Mouse (Mus musculus) intestine, embryonic 15.5 days (tissue): ENCODE results near the gene Arhgap11a. TPM values are rescaled to one million over a fixed set of nuclear protein-coding genes. Genes with fewer than 3 reads are reported as not detected.

ENCODE experiments used
- ATAC-seq: fragments of 200-750 bp; cut with Nextera tagmentation; 2 replicates; pipeline ENCODE4 v1.8.0; 2017; ENCODE audit warnings: moderate TSS enrichment, moderate library complexity
- H3K27ac ChIP-seq: fragments of 300-500 bp; sonication (generic); 2 replicates; pipeline ENCODE4 v1.5.1; 2015; ENCODE audit warnings: mild to moderate bottlenecking, inconsistent platforms
- H3K27me3 ChIP-seq: fragments of 300-500 bp; sonication (generic); replicated peaks from 2 replicates; pipeline ENCODE4 v1.6.1; 2015; ENCODE audit warnings: inconsistent platforms
- H3K36me3 ChIP-seq: fragments of 300-500 bp; sonication (generic); 2 replicates; pipeline ENCODE4 v1.6.1; 2015; ENCODE audit warnings: inconsistent platforms
- H3K4me1 ChIP-seq: fragments of 300-500 bp; sonication (generic); replicated peaks from 2 replicates; pipeline ENCODE4 v1.6.1; 2015; ENCODE audit warnings: inconsistent platforms
- H3K4me2 ChIP-seq: fragments of 300-500 bp; sonication (generic); replicated peaks from 2 replicates; pipeline ENCODE4 v1.6.1; 2015; ENCODE audit warnings: mild to moderate bottlenecking, inconsistent platforms
- H3K4me3 ChIP-seq: fragments of 300-500 bp; sonication (generic); replicated peaks from 2 replicates; pipeline ENCODE4 v1.5.1; 2015; ENCODE audit warnings: inconsistent platforms
- H3K9ac ChIP-seq: fragments of 300-500 bp; sonication (generic); 2 replicates; pipeline ENCODE4 v1.6.1; 2015; ENCODE audit warnings: inconsistent platforms
- H3K9me3 ChIP-seq: fragments of 300-500 bp; sonication (generic); 2 replicates; pipeline ENCODE4 v1.6.1; 2016; ENCODE audit warnings: inconsistent platforms
- WGBS: fragments of 180-500 bp; shearing (Covaris S2); methylation state at CpG from one replicate; pipeline ENCODE4 v1.1.7; 2015; 5-methylcytosine and 5-hydroxymethylcytosine counted together
- polyA plus RNA-seq: library from polyadenylated mRNA; unstranded; fragments of >200 nt; fragmentation: Nextera tagmentation; extraction: Ambion mirVana; gene quantifications from 2 replicates; pipeline ENCODE4 v1.2.1, GENCODE M21; 2015

Gene Arhgap11a
- 21.7 and 24.2 TPM in 2 replicates for polyA plus RNA-seq

DNA sequence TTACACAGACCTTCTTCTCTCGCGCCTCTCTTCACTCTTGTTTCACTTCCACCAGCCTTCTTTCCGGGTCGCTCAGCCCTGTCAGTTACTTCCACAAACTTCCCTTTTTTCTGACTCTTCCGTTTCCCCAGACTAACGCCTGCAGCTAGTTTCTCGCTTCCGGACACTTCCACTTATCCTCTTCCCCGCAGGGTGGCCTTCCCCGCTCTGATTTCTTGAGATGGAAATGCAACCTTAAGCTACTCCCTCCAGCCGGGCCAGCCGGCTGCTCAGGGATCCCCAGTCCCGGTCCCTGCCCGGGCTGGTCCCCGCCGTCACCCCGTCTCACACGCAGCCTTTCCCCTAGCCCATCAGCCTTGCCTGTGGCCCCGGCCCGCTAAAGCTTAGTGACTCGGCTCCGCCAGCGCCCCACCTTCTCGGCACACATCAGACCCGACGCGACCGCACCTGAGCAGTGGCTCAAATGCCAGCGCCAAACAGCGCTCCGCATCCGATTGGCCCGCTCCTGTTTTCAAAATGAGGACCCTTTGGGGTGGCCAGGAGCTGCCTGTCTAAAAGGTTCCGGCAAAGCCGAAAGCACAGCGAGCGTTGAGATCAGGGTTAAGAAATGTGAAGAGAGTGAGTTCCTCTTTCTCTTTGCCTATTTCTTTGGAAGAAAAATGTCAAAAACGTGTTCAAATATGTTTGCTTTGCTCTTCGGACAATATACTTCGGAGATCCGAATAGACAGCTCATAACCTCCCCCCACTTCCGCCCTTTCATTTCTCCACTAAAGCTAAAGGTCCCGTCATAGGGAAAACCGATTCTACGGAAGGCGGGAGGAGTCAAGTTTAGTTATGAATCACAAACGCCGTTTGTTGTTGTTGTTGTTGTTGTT, at the start of gene Arhgap11a:
TSS of gene Arhgap11a (minus strand) at position 417 of the 877 bp plus-strand sequence.
- 0 out of 2 replicates have a peak, but pooled peaks cover 3% of the 10 kb centered on the region for H3K36me3 ChIP-seq
- under 1% methylated on average over 48 of the region's 48 CpGs for WGBS
- H3K4me2 ChIP-seq = peak within 1 kb of the TSS; percentile 77

DNA sequence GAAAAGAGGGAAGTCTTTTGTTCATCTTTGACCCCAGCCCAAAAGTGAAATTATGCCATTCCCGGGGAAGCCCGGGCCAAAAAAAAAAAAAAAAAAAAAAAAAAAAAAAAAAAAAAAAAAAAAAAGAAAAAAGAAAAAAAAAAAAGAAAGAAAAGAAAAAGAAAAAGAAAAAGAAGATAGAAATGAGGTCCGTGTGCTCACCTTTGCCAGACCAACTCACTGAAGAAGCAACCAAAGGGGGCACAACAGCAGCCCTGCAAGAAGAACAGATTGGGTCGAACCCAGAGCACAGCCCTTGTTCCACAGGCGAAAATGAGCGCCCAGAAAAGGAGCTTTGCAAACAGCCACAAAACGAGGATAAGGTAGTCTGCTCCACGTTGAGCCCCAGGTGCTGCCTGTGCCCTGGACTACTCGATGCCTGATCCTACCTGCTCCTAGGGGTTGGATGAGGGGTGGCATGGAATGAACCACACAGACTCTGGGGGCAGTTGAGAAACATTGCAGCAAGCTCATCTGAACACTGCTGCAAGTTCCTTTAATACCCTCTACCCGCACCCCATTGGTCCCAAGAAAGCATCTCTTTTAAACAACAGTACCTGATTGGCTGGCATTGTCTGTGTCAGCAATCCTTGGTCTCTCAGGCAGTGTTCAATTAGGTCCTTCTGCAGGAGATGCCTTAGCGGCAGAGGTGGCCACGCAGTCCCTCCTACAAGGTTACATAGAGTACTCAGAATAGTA, 45.1 kb upstream of the Arhgap11a start:
- H3K27ac ChIP-seq = no peak overlapping the region
- H3K4me2 ChIP-seq = no peak overlapping the region
- WGBS = 83% methylated on average over 10 of the region's 12 CpGs
- no peaks in the 10 kb centered on the region for H3K36me3 ChIP-seq
- no peaks in the 10 kb centered on the region for H3K27me3 ChIP-seq
- ATAC-seq = no peak
- H3K4me1 ChIP-seq = no peaks in the 10 kb centered on the region
- no peak overlapping the region for H3K4me3 ChIP-seq
- H3K9me3 ChIP-seq = no peaks in the 10 kb centered on the region
- no peak overlapping the region for H3K9ac ChIP-seq

More for the DNA sequence above, at the start of gene Arhgap11a:
- peak; percentile 97 for ATAC-seq
- peak within 1 kb of the TSS; percentile 84 for H3K9ac ChIP-seq
- H3K9me3 ChIP-seq = no peaks in the 10 kb centered on the region
- peak within 1 kb of the TSS; percentile 91 for H3K27ac ChIP-seq
- H3K27me3 ChIP-seq = no peaks in the 10 kb centered on the region
- peak within 1 kb of the TSS; percentile 90 for H3K4me3 ChIP-seq
- 0 out of 2 replicates have a peak, but pooled peaks cover 6% of the 10 kb centered on the region for H3K4me1 ChIP-seq

DNA sequence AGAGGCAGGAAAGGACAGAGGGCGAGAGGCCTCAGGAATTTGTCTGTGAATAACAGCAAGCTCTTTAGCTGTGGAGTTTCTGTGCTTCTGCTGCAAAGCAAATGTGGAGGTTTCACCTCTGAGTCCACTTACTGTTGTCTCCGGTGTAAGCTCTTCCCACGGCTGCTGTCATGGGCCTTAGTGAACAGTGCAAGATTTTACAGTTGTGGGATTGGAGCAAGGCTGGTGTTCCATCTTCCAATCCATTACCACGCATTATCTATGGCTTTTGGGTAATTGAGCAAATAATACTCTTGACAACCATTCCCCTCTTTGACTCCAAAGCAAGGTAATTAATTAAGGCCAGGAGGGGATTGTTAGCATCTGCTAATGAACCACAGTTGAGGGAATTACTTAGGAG, 38.7 kb upstream of the Arhgap11a start:
- no peak overlapping the region for H3K4me3 ChIP-seq
- H3K9ac ChIP-seq = no peak overlapping the region
- no peaks in the 10 kb centered on the region for H3K27me3 ChIP-seq
- H3K36me3 ChIP-seq = no peaks in the 10 kb centered on the region
- H3K9me3 ChIP-seq = no peaks in the 10 kb centered on the region
- no peaks in the 10 kb centered on the region for H3K4me1 ChIP-seq
- no peak for ATAC-seq
- 75% methylated on average over 4 of the region's 4 CpGs for WGBS
- H3K27ac ChIP-seq = no peak overlapping the region
- H3K4me2 ChIP-seq = no peak overlapping the region

DNA sequence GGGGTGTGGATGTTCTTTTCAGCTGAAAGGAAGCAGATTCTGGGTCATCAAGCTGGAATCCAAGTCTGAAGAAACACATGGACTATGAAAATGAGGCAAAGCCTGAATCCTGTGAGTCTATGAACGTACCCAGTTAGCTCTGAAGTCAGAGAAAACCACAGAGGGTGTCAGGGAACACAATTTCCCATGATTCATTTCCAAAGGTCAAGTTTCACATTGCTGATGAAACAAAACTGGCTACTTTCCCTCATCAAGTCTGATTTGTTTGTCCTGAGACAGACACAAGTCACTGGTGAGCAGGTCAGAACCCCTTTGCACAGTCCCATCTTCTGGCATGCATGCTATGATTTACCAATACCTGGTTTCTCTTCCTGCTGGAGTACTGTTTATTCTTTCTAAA, 37.6 kb upstream of the Arhgap11a start:
- Histone ChIP-seq H3K4me1 (no peaks in the 10 kb centered on the region), H3K9me3 (no peaks in the 10 kb centered on the region), H3K27ac (no peak overlapping the region), H3K9ac (no peak overlapping the region), H3K27me3 (no peaks in the 10 kb centered on the region), H3K4me3 (no peak overlapping the region), H3K4me2 (no peak overlapping the region), H3K36me3 (no peaks in the 10 kb centered on the region)
- WGBS = 41% methylated on average over 1 of the region's 1 CpGs
- no peak for ATAC-seq

DNA sequence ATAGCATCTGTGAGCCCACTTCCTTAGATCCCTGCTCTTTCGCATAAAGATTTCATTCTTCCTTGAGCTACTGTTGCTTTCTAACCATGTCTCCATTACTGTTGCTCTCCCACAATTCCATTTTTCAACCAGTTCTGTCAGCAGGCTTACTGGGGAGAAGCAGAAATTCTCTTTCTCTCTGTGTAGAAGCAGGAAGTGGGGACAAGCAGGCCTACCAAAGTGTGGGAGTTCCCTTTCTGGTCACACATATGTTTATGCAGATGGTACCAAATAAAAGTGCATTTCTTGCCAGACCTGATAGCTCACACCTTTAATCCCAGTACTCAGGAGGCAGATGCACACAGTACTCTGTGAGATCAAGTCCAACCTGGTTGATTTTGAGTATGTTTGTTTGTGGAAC, 21.7 kb upstream of the Arhgap11a start:
- no peak overlapping the region for H3K4me3 ChIP-seq
- H3K36me3 ChIP-seq = no peaks in the 10 kb centered on the region
- no peak overlapping the region for H3K9ac ChIP-seq
- no peaks in the 10 kb centered on the region for H3K27me3 ChIP-seq
- no peak for ATAC-seq
- H3K4me1 ChIP-seq = no peaks in the 10 kb centered on the region
- no peak overlapping the region for H3K4me2 ChIP-seq
- no peaks in the 10 kb centered on the region for H3K9me3 ChIP-seq
- H3K27ac ChIP-seq = no peak overlapping the region
- WGBS = 72% methylated on average over 1 of the region's 1 CpGs

DNA sequence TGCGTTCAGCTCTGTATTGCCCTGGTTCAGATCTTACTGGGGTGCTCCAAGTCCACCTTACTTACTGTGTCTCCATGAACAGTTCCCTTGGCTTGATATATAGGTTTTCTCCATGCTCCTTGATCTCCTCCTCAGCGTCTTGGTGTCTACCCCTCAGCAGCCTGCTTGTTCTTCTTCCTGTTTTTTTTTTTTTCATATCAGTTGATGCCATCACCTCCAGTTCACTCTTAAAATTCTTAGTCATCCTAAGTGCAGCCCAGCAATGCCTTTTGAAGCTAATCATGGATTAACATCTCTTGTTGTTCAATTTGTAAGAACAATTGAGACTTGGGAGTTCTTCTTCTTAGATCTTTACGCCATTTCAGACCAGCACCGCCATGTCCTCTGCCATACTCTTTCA, 19.9 kb upstream of the Arhgap11a start:
- H3K27me3 ChIP-seq = no peaks in the 10 kb centered on the region
- 88% methylated on average over 4 of the region's 4 CpGs for WGBS
- no peaks in the 10 kb centered on the region for H3K36me3 ChIP-seq
- no peak overlapping the region for H3K27ac ChIP-seq
- no peak for ATAC-seq
- H3K9ac ChIP-seq = no peak overlapping the region
- no peak overlapping the region for H3K4me2 ChIP-seq
- no peaks in the 10 kb centered on the region for H3K9me3 ChIP-seq
- no peaks in the 10 kb centered on the region for H3K4me1 ChIP-seq
- H3K4me3 ChIP-seq = no peak overlapping the region

DNA sequence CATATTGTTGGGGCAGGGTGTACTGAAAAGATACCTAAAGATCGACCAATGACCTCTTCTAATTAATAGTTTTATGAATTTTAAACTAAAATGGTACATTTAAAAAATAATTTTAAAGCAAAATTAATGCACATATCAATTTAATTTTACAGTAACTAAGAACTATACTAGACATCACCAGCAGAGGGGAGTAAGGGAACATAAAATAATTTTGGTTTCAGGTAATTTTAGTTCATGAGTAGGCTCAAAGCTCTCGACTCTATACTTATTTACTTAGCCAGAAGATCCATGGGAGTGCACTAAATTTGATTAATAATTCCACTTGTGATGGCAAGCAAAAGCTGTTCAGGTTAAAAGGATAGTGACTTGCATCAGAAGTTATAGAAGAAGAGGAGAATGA, 17.7 kb upstream of the Arhgap11a start:
- Histone ChIP-seq H3K36me3 (no peaks in the 10 kb centered on the region), H3K4me2 (no peak overlapping the region), H3K4me1 (no peaks in the 10 kb centered on the region), H3K9ac (no peak overlapping the region), H3K4me3 (no peak overlapping the region), H3K27ac (no peak overlapping the region), H3K9me3 (no peaks in the 10 kb centered on the region), H3K27me3 (no peaks in the 10 kb centered on the region)
- 31% methylated on average over 2 of the region's 2 CpGs for WGBS
- ATAC-seq = no peak

DNA sequence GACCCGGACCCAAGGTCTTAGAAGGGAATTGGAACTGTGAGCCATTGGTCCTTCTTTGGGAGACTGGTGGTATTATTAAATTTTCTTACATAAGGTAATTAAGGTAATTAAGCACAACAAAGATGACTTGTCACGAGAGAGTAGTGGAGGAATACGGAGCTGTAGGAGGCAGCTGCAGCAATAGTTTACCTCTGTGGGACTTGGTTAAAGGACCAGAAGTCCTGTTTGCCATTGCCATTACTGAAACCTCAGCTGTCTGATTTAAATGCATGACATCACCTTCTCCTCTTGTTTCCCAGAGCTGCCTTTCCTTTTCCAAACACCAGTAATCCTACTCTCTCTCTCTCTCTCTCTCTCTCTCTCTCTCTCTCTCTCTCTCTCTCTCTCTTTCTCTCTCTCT, 680 bp upstream of the Arhgap11a start:
- Histone ChIP-seq H3K4me3 (peak overlapping the region; percentile 90), H3K9me3 (no peaks in the 10 kb centered on the region), H3K4me1 (0 out of 2 replicates have a peak, but pooled peaks cover 6% of the 10 kb centered on the region), H3K36me3 (0 out of 2 replicates have a peak, but pooled peaks cover 3% of the 10 kb centered on the region), H3K9ac (no peak overlapping the region), H3K27ac (no peak overlapping the region), H3K27me3 (no peaks in the 10 kb centered on the region), H3K4me2 (peak overlapping the region; percentile 77)
- peak; percentile 19 for ATAC-seq
- 2% methylated on average over 3 of the region's 3 CpGs for WGBS

DNA sequence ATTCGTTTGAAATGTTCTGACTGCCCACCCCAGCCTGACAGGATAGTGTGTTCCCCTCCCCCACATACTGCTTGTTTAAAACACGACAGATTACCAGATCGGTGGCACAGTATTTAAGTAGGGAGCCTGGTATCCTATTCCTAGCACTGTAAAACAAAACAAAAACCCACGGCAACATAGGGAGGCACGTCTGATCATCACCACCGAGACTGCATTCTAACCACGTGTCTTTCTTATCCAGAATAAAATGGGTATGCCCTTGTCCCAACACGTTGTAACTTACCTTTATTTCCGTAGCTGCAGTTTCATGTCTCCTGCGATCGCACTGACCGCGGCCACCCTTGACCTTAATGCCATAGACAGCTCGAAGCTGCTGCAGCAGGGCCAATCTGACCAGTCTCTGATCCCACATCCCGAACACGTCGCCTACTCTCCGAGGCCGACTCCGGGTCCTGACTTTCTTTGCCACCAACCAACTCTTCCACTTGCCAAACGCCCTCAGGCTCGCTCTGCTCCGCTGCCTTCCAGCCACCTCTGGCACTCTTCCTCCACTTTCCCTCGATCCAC, 700 bp downstream of the Arhgap11a start:
- no peaks in the 10 kb centered on the region for H3K9me3 ChIP-seq
- H3K4me3 ChIP-seq = peak overlapping the region; percentile 90
- peak; percentile 48 for ATAC-seq
- no peaks in the 10 kb centered on the region for H3K27me3 ChIP-seq
- peak overlapping the region; percentile 77 for H3K4me2 ChIP-seq
- WGBS = under 1% methylated on average over 24 of the region's 24 CpGs
- 0 out of 2 replicates have a peak, but pooled peaks cover 3% of the 10 kb centered on the region for H3K36me3 ChIP-seq
- 0 out of 2 replicates have a peak, but pooled peaks cover 6% of the 10 kb centered on the region for H3K4me1 ChIP-seq
- H3K9ac ChIP-seq = peak overlapping the region; percentile 84
- peak overlapping the region; percentile 91 for H3K27ac ChIP-seq

DNA sequence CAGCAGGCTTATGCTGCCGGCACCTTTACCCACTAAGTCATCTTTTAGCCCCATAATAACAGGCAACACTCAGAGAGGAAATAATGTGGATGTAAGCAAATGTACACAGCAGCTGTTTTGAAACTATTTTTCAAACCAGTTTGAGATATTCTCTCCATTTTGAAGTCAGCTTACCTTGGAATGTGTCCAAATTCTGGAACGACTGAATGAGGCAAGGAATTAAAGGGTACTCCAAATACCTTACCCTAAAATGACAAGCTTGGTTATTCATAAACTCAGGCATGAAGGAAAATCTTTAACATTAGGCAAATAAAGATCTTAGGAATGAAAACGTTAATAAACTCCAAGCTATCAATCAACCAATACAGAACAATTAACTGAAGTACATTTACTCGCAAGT, 3.4 kb downstream of the Arhgap11a start:
- H3K4me2 ChIP-seq = no peak overlapping the region
- H3K27ac ChIP-seq = no peak overlapping the region
- no peak overlapping the region for H3K4me3 ChIP-seq
- 0 out of 2 replicates have a peak, but pooled peaks cover 6% of the 10 kb centered on the region for H3K4me1 ChIP-seq
- peaks cover 13% of the 10 kb centered on the region; the same call in 1 of the 2 replicates for H3K36me3 ChIP-seq
- no peaks in the 10 kb centered on the region for H3K27me3 ChIP-seq
- no peak for ATAC-seq
- no peaks in the 10 kb centered on the region for H3K9me3 ChIP-seq
- no peak overlapping the region for H3K9ac ChIP-seq
- WGBS = 60% methylated on average over 4 of the region's 4 CpGs

DNA sequence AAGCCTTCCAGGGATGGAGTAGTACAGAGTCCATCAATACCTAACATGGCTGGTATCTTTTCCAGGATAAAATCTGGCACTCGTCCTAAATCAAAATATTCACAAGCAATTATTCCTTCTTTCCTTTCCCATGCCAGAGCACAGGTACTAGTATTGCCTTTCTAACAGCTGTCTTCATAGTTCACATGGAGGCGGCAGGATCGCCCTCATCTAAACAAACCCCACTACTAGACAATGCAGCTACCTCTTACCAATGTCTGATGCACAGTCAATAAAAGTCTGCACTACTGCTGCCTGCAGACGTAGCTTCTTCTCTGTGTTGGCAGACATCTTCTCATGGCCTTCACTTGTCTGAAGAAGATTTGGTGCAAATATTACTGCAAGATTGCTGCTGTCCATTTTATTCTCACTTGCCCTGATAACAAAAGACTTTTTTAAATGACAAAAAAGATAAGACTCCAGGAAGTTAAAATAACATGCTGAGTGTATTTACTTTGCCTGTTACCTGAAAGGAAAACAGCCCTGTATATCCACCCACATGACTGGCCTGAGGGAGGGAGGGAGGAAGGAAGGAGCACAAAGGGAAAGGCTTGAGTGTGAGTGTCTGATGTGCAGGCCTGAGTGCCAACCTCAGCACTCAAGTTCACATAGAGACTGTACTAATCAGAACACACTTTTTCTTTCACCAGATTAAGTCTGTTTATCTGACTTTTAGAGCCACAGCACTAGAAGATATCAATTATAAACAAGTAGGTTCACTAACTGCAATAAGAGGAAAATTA, 6.6 kb downstream of the Arhgap11a start:
- no peak; the same call in 1 of the 2 replicates for ATAC-seq
- 77% methylated on average over 4 of the region's 4 CpGs for WGBS
- Histone ChIP-seq H3K27ac (no peak overlapping the region), H3K9ac (no peak overlapping the region), H3K9me3 (no peaks in the 10 kb centered on the region), H3K4me2 (no peak overlapping the region), H3K36me3 (peaks cover 13% of the 10 kb centered on the region; the same call in 1 of the 2 replicates), H3K27me3 (no peaks in the 10 kb centered on the region), H3K4me1 (0 out of 2 replicates have a peak, but pooled peaks cover 2% of the 10 kb centered on the region), H3K4me3 (no peak overlapping the region)
